Mouse (Mus musculus): ENCODE measurements at regions not wholly inside any gene's neighbourhood (a gene's known extent, or its start where the extent isn't known, plus 50 kb on each side); places are given as distances from the start of the nearest gene placed in this dataset.
"Not testable (repeated sequence)": the region's sequence is repeated elsewhere in the genome, so short reads cannot be mapped to it uniquely, and the experiment has no call there.

DNA sequence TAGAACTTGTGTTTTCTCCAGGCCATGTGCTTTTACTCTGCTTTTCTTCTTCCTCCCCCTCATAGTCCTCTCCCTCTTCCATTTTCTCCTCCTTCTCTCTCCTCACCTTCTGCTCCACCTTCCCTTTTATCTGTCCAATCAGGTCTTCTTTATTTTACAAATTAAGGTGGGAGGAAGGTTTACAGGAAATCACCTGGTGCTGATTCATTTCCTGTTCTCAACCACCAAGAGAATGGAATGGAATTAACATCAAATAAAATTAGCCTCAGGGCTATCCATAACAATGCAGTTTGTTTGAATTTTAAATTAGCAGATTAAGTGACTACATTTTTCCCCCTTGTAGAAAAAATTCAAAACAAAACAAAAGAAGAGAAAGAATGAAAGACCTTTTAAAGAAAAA is 414.3 kb upstream of the Slc39a10 start:
- DNase-seq (ENCODE audit: low spot score in 2 of 2), result no peak

DNA sequence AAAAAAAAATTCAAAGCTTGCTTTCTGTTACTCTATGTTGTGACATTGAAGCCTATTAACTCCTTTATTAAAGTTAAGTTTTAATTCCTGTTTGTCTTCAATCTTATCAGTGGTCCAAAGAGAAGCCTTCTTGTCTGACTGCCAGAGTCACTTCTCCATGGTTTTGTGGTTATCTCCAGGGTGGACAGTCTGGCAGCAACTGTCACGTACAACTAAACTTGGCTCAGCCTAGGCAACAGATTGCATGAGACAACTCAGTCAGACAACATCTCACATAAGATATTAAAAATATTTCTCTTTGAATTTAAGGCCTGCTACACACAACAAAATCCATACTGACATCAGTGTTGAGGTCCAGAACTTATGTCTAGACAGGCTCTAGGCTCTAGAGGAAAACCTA is 406.7 kb upstream of the Slc39a10 start:
- no peak for DNase-seq (ENCODE audit: low spot score in 2 of 2)

DNA sequence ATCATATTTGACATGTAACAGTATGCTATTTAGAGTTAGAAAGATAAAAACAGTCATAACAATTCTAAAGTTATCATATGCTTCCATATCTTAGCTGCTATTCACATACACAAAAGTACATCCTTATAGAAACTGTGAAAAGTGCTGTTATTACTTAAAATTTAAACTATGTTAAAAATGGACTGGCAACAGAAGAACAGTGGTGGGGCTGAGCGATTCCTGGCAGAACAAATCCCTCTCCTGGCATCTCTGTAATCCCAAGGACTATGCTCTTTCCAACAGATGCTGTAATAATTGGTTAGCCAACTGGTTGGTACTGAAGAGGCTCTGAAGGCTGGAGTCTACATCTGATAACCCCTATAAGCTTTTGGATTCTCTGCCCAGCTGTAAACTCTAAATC is 393.0 kb upstream of the Slc39a10 start:
- DNase-seq (ENCODE audit: low spot score in 2 of 2), result no peak

DNA sequence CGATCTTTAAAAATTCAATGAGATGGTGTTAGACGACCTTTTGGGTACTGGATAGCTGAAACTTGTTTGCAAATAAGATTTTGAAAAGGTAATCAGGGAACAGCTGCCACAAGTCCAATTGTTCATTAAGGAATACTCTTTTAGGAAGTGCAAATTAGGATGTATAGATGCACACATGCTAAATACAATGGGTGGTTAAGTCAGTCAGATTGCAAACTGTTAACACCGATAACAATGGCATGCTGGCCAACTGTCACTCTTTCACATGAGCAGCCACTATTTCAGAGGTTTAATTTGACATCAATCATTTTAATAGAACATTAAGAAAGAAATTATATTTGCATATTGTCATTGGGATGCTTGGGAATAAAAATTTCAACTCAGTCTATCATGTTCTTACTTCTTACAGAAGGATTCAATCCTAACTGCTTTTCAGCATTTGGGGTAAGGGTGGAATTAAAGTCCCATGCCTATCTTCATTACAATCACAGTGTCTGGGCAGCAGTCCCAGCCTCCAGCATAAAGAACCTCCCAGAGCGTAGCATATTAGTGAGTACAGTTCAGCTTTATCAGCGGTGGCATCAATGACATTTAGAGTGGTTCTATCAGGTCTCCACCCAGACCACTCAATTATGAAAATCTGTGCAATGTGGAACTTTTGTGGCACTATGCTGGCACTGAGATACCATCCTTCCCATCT is 385.8 kb upstream of the Slc39a10 start:
- DNase-seq (ENCODE audit: low spot score in 2 of 2), result no peak

DNA sequence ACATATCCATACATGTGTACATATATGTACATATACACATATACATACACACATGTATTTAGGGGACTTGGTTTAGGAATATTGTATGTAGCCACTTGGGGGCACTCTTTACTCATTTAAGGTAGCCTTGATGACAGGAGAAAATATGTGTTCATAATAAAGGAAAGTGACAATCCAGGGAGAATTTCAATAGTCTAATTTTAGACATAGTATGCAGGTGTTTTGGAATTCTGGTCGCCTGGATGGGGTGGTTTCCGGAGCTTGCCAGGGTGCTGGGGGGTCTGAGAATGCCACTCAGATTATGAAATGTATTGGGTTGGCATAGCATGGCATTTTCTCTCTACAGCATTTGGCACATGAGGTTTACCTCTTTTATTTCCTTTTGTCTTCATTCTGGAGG is 385.2 kb upstream of the Slc39a10 start:
- DNase-seq (ENCODE audit: low spot score in 2 of 2), result no peak

DNA sequence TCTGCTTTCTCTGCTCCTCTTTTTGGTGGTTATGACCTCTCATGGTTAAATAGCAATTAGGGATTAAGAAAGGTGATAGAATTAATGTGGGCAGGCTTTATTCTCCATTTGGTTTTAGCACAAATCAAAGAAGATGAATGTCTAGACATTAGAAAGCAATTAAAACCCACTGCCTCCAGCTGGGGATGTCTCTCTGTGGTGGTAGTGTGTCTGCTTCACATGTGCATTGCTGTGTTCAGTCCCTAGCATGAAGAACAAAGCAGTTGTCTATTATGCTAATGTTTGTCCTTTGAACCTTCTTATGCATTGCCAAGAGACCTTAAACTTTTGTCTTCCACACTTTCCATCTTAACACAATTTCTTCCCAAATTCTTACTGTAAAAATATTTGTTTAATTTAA is 379.5 kb upstream of the Slc39a10 start:
- no peak for DNase-seq (ENCODE audit: low spot score in 2 of 2)

DNA sequence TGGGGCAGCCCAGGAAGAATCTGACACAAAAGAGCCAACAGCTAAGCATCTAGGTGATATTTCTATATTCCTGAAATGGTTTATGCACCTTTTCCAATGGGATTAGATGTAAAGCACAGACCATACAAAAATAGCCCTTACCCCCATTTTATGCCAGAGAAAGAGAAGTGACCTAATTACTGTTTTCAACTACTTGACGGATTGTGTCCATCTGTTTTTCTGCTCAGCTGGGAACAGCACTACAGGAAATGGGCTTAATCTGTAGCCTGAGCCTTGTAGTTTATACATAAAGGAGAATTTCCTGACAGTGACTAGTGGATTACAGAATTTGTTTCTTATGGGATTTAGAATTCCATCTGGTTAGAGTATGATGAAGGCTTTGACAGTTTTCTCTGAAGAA is 371.0 kb upstream of the Slc39a10 start:
- no peak for DNase-seq (ENCODE audit: low spot score in 2 of 2)

DNA sequence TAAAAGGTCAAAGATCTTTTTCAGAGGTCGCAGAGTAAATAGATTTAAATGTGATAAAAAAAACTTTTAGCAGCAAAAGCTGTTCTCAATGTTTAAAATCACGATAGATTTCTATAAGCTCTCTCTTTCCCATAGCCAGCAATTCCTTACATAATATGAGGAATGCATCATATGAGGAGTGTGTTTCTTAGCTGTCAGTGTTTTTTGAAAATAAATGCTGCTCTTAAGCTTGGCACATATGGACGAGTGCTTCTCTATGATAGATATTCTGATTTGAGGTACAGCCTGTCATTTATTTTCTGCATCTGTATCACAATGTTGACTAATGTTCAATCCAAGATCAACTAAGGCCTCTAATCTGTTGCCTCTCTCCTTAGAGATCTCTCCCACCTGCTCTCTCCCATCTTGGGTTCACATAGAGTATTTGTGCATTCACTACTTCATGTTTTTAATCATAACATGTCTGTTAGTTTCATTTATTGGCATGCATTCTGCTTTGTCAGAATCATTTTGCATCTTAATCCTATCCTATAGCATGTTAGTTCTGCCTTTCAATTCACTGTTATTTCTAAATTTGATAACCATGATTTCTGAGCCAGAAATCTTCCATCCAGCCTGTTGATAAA is 369.0 kb upstream of the Slc39a10 start:
- DNase-seq (ENCODE audit: low spot score in 2 of 2), result no peak

DNA sequence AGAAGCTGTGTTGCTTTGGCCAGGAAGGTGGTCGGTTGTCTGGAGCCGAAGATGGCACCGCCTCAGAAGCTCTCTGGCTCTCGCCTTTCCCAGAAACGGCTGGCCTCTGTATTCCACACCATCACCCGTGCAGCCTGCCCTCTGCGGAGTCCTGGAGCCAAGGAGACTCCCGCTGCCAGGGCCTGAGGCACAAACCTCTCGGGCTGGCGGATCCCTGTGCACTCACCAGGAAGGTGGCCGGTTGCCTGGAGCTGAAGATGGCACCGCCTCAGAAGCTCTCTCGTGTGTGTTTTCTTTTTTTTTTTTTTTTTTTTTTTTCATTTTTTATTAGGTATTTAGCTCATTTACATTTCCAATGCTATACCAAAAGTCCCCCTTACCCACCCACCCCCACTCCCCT is 358.1 kb upstream of the Slc39a10 start:
- DNase-seq (ENCODE audit: low spot score in 2 of 2), result not testable (repeated sequence)

DNA sequence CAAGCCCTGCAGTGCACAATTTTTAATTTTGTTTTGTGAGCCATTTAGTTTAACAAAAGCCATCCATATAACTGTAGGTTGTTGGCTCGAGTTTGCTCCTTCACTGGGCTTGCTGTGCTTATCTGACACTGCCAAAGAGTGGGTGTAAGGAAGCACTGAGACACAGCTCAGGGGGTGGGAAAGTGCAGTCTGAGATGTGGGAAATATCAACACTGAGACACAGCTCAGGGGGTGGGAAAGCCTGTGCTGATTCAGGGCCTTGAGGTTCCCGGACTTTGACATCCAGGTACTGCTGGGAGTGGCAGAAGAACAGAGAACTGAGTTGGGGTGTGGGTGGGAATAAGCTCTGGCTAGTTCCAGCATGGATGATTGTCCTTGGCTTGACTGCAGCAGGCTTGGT is 324.4 kb upstream of the Slc39a10 start:
- DNase-seq (ENCODE audit: low spot score in 2 of 2), result no peak

DNA sequence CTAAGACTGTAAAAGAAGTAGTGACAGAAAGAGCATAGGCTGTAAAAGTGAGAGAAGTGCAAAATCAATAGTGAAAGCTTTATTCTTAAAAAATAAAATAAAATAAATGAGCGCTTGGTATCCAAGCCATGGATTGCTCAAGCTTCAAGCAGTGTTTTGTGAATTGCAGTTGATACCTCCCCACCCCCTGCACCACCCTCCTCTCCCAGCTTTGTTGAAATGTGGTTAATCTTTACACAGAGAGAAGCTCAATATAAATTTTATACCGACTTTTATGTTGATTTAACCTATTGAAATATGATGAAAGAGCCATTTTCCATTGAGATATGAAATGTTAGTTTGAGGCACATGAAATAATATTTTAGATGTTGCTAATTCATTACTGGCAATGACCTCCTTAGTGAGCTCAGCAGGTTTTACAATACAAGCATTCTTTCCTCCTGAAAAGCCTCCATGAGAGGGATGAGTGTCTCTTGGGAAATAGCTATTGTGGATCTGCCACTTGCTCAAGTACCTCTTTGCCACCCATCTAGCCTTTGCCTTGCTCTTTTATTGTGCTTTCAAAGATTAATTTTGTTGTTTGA is 323.9 kb upstream of the Slc39a10 start:
- DNase-seq (ENCODE audit: low spot score in 2 of 2), result no peak

DNA sequence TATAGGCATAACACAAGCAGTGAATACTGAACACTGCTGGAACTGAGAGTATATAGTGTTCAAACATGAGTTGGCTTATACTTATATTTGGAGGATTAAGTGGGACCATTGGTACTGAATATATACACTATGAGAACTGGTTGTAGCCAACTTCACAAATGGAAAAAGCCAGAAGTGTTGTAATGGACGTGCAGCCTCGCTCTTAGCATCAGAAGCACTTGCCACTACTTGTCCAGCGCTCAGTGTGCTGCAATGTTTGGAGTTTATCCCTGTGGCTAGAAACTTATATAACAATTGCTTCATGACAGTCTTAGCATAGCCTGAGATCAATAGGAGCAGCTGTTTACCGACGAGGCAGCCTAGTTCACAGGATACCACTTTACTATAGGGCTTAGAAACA is 320.8 kb upstream of the Slc39a10 start:
- DNase-seq (ENCODE audit: low spot score in 2 of 2), result no peak

DNA sequence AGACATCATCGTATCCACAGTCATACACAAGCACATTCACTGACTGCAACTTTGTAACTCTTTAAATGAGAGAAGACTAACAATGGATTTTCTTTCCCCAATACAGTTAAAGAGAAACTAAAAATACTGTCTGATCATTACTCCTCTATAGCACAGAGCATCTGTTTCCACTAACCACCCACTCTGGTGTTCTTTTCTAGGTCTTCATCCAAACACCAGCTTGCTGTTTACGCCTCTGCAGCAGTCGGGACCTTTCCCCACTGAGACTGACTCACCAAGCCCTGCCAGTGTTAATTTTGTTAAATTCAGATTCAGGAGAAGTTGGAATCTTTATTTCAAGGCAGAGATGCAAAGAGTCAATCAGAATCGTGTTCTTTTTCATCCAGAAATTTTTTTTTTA is 300.3 kb upstream of the Slc39a10 start:
- DNase-seq (ENCODE audit: low spot score in 2 of 2), result no peak

DNA sequence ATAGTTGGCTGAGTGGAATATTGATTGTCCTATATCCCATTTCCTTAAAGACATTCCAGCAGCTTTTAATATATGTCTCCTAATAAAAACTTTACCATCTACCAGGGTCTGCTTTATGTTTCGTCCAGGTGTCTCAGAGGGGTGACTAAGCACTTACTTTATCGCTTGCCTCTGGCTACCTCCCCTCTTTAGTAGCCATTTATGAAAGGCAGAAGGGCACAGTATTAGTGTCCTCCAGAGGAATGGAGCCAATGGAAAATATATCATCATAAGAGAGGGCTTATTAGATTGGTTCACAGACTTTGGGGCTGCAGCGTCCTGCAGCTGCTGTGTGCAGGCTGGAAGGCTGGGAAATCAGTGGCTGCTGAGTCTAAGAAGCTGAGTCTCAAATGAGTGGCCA is 271.8 kb upstream of the Slc39a10 start:
- DNase-seq (ENCODE audit: low spot score in 2 of 2), result no peak

DNA sequence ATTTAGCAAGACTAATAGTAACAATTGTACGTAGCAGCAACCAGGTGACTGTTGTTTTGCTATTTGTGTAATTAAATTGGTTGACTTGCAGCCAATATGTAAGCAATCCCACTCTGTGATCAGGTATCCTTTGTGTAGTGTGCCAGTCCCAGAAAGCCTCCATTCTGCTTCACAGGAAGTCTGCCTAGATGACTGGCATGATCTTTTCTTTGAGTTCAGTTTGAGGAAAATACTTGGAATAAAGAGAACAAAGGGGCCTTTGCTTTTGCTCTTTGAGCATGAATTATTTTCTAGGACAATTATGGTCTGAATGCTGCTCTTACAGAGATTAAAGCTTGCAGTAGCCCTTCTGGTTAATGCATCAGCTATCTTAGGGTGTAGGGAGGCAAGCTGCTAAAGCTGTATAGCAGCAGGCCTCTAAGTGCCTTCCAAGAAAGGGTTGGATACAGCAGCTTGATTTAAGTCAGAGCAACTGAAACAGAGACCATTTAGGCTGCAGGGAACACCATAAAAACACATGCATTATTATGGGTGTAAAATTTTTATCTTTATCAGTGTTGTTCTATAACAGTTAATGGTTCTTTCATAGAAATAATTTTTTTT is 271.3 kb upstream of the Slc39a10 start:
- DNase-seq (ENCODE audit: low spot score in 2 of 2), result no peak

DNA sequence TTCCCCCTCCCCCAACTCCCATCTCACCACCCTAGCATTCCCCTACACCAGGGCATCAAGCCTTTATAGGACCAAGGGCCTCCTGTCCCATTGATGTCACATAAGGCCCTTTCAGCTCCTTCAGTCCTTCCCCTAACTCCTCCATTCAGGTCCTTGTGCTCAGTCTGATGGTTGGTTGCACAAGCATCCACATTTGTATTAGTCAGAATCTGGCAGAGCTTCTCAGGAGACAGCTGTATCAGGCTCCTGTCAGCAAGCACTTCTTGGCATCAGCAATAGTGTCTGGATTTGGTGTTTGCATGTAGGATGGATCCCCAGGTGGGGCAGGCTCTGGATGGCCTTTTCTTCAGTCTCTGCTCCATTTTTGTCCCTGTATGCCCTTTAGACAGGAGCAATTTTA is 237.4 kb upstream of the Slc39a10 start:
- not testable (repeated sequence) for DNase-seq (ENCODE audit: low spot score in 2 of 2)

DNA sequence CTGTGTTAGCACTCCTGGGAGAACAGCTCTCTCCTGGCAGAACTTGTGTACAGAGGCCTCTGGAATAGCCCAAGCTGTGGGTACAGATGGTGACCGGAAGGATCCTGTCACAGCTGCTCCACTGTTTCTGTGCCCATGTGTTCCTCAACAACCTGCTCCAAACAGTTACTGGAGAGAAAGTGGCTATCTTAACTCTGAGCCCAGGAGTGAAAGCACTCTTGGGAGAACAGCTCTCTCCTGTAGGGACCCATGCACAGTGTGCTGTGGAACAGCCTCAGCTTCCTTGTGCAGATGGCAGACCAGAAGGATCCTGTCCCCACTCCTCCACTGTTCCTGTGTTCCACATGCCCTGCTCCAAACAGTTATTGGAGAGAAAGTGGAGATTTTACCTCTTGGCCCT is 227.0 kb upstream of the Slc39a10 start:
- DNase-seq (ENCODE audit: low spot score in 2 of 2), result no peak

DNA sequence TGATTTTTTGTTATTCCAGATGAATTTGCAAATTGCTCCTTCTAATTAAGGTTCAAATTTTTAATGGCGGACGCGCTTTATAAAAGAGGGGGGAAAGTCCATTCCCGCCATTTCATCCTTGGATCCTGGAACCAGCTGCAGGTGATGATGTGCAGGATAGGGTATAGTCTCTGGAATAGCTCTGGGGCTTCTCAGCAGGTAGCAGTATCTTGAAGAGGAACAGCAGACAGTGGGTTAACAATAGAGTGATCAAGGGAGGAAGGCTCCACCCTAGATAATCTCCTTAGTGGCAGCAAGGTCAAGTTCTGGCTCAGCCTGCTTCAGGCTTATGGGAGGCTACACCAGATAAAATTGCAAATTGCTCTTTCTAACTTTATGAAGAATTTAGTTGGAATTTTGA is 224.0 kb upstream of the Slc39a10 start:
- not testable (repeated sequence) for DNase-seq (ENCODE audit: low spot score in 2 of 2)

DNA sequence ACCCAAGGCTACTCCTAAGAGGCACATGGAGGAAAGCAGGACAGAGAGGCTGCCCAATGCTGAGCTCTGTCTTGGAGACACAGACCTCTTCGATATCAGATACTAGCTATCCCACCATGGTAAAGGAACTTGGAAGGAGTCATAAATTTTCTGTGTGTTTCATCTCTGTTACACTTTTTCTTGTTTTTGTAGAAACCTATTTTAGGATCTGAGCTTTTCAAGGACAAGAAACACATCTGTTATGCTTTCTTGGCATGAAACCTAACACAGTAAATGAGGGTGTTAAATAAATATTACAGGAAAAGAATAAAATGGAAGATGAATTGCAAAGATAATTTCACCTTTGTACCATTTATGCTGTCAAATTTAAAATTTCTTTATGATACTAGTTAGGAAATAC is 219.8 kb upstream of the Slc39a10 start:
- DNase-seq (ENCODE audit: low spot score in 2 of 2), result no peak

DNA sequence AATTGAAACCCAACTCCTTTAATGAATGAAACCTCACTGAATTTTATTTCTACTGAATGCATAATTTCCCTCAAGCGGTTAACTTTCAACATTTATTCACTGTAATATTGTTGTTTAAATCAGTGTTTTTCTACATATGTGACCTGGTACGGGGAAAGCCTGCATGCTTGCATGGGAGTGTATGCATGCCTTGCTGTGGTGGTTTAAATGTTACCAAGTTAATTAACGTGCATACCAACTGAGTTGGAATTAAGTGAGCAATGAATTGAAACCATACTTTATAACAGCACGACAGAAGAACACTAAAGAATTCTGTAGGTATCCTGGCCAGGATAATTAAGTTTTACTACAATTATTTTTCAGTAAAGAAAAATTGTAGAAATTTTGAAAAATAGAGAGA is 211.4 kb upstream of the Slc39a10 start:
- no peak for DNase-seq (ENCODE audit: low spot score in 2 of 2)

DNA sequence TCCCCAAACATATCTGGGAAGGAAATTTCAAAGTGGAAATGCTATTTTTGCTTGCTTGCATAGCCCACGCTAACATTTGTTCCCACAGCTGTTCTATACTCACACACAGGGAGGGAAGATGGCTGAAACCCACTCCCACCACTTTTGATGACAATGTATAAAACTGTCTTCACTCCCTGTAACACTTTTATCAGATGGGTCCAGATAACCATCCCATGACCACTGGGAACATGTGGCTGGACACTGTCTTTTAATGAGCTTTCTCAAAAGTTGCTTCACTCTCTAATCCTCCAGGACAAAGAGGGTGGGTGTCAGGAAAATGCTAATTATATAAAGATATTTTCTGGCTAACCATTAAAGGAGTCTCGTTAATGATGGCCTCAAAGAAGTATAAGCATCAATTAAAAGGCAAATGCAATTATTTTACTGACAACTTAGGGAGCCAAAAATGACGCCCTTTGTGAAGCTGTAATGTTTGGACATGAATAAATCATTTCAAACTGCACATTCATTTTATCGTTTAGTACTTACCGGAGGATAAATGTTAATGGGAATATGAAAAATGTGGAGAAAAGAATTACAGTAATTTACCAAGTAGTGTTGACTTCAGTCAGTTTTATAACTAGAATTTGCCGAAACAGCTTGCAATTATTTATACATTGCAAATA is 210.8 kb upstream of the Slc39a10 start:
- DNase-seq (ENCODE audit: low spot score in 2 of 2), result no peak

Measured in spleen, postnatal 14 days (tissue).